Mouse (Mus musculus) midbrain, embryonic 12.5 days (tissue): ENCODE results near the gene Xlr3c. TPM values are rescaled to one million over a fixed set of nuclear protein-coding genes. Genes with fewer than 3 reads are reported as not detected.

Experiments used
- polyA plus RNA-seq: library from polyadenylated mRNA; unstranded; fragments of >200 nt; fragmentation: Nextera tagmentation; extraction: Ambion mirVana; gene quantifications from 2 replicates; pipeline ENCODE4 v1.2.1, GENCODE M21; 2016

Xlr3c gene
- polyA plus RNA-seq, 1 experiment from 2014 or later: 0.37 TPM

Other genes with a start within 250 kb of the Xlr3c start
- 0.14 TPM in 1 of 2 replicates, not detected in the other for gene Pnma5, start 228.3 kb downstream of the Xlr3c start, polyA plus RNA-seq
- gene Pnma3, start 200.6 kb downstream of the Xlr3c start, polyA plus RNA-seq: 1.1 TPM in 2 replicates
- 0.55 and 0.58 TPM in 2 replicates for gene Xlr4a, start 182.9 kb downstream of the Xlr3c start, polyA plus RNA-seq
- 3.5 and 4.0 TPM in 2 replicates for gene Xlr3a, start 168.3 kb downstream of the Xlr3c start, polyA plus RNA-seq
- gene Gm14685, start 148.3 kb downstream of the Xlr3c start, polyA plus RNA-seq: 0.29 and 0.73 TPM in 2 replicates
- not detected in 2 replicates for gene Xlr5b, start 116.6 kb downstream of the Xlr3c start, polyA plus RNA-seq
- 0.34 and 0.40 TPM in 2 replicates for gene DXBay18, start 115.9 kb downstream of the Xlr3c start, polyA plus RNA-seq
- gene Spin2d, start 88.4 kb downstream of the Xlr3c start, polyA plus RNA-seq: not detected in 2 replicates
- gene Xlr3b, start 73.2 kb downstream of the Xlr3c start, polyA plus RNA-seq: 14.1 and 16.1 TPM in 2 replicates
- gene Xlr4b, start 51.1 kb downstream of the Xlr3c start, polyA plus RNA-seq: 0.43 and 0.70 TPM in 2 replicates
- gene F8a, start 37.1 kb downstream of the Xlr3c start, polyA plus RNA-seq: 23.1 and 23.2 TPM in 2 replicates
- gene Xlr4c, start 22.3 kb downstream of the Xlr3c start, polyA plus RNA-seq: not detected in 2 replicates
- gene Xlr5a, start 27.6 kb upstream of the Xlr3c start, polyA plus RNA-seq: 0.14 and 0.16 TPM in 2 replicates
- gene Xlr5c, start 27.6 kb upstream of the Xlr3c start, polyA plus RNA-seq: not detected in 2 replicates
- gene Gm45015, start 71.5 kb upstream of the Xlr3c start, polyA plus RNA-seq: not detected in 2 replicates
- gene Zfp275, start 77.2 kb upstream of the Xlr3c start, polyA plus RNA-seq: 18.6 and 19.1 TPM in 2 replicates
- gene Gm18336, start 133.3 kb upstream of the Xlr3c start, polyA plus RNA-seq: not detected in 2 replicates
- 0.18 and 0.22 TPM in 2 replicates for gene Zfp92, start 145.7 kb upstream of the Xlr3c start, polyA plus RNA-seq
- gene Trex2, start 170.0 kb upstream of the Xlr3c start, polyA plus RNA-seq: not detected in 2 replicates
- 62.7 and 69.6 TPM in 2 replicates for gene Haus7, start 193.7 kb upstream of the Xlr3c start, polyA plus RNA-seq
- gene Bgn, start 218.2 kb upstream of the Xlr3c start, polyA plus RNA-seq: 36.2 and 43.1 TPM in 2 replicates
- gene Atp2b3, start 237.7 kb upstream of the Xlr3c start, polyA plus RNA-seq: 0.94 and 0.99 TPM in 2 replicates